Mouse (Mus musculus) intestine, embryonic 14.5 days (tissue): Measurements from ENCODE around the gene Fcgr4. TPM values are rescaled to one million over a fixed set of nuclear protein-coding genes. Genes with fewer than 3 reads are reported as not detected.

Experiments used
- ATAC-seq: fragments of 200-750 bp; cut with Nextera tagmentation; replicated peaks from 2 replicates; pipeline ENCODE4 v1.8.0; 2017; ENCODE audit warnings: low read depth, moderate number of reproducible peaks, moderate TSS enrichment, moderate library complexity; ENCODE audit not compliant: low FRiP score, low TSS enrichment
- DNase-seq: peaks from one replicate; pipeline ENCODE4 v3.0.0-alpha.2; 2018; ENCODE audit warnings: low spot score
- H3K27ac ChIP-seq: fragments of 300-500 bp; sonication (generic); 2 replicates; pipeline ENCODE4 v1.5.1; 2014; ENCODE audit warnings: low read depth, mild to moderate bottlenecking, control low read depth
- H3K27me3 ChIP-seq: fragments of 300-500 bp; sonication (generic); replicated peaks from 2 replicates; pipeline ENCODE4 v1.6.1; 2014; ENCODE audit warnings: low read length, control low read depth; ENCODE audit not compliant: control insufficient read depth, insufficient read depth
- H3K36me3 ChIP-seq: fragments of 300-500 bp; sonication (generic); 2 replicates; pipeline ENCODE4 v1.6.1; 2014; ENCODE audit warnings: low read length, control low read depth; ENCODE audit not compliant: control insufficient read depth, insufficient read depth
- H3K4me1 ChIP-seq: fragments of 300-500 bp; sonication (generic); replicated peaks from 2 replicates; pipeline ENCODE4 v1.6.1; 2014; ENCODE audit warnings: low read length, control low read depth, mixed read lengths; ENCODE audit not compliant: control insufficient read depth, insufficient read depth
- H3K4me2 ChIP-seq: fragments of 300-500 bp; sonication (generic); 2 replicates; pipeline ENCODE4 v1.6.1; 2014; ENCODE audit warnings: low read length
- H3K4me3 ChIP-seq: fragments of 300-500 bp; sonication (generic); 2 replicates; pipeline ENCODE4 v1.5.1; 2014; ENCODE audit warnings: low read depth, low read length, control low read depth, mixed read lengths
- H3K9ac ChIP-seq: fragments of 300-500 bp; sonication (generic); 2 replicates; pipeline ENCODE4 v1.6.1; 2014; ENCODE audit warnings: mild to moderate bottlenecking, low read length
- H3K9me3 ChIP-seq: fragments of 300-500 bp; sonication (generic); 2 replicates; pipeline ENCODE4 v1.6.1; 2016; ENCODE audit warnings: low read length, control low read depth; ENCODE audit not compliant: control insufficient read depth
- WGBS: fragments of 180-500 bp; shearing (Covaris S2); extraction: QIAGEN DNeasy Blood & Tissue Kit; methylation state at CpG from one replicate; pipeline ENCODE4 v1.1.7; 2014; 5-methylcytosine and 5-hydroxymethylcytosine counted together
- polyA plus RNA-seq: library from polyadenylated mRNA; unstranded; fragments of >200 nt; fragmentation: Nextera tagmentation; extraction: Ambion mirVana; gene quantifications from 2 replicates; pipeline ENCODE4 v1.2.1, GENCODE M21; 2014

The Fcgr4 gene
- polyA plus RNA-seq, 1 experiment from 2014 or later = 1.1 TPM

GRCm38 (mm10) chr1:171036550-171037324 lies 18.0 kb downstream of the Fcgr4 start:
- H3K36me3 ChIP-seq = no peaks in the 10 kb centered on the region
- peaks cover 13% of the 10 kb centered on the region; the same call in 1 of the 2 replicates for H3K4me1 ChIP-seq
- WGBS = 5% methylated on average over 22 of the region's 22 CpGs
- peak overlapping the region; percentile 40 for H3K4me3 ChIP-seq
- no peak overlapping the region for H3K9ac ChIP-seq
- ATAC-seq = peak; percentile 67; the same call in 1 of the 2 replicates
- DNase-seq = peak; percentile 86
- H3K4me2 ChIP-seq = peak overlapping the region; percentile 70
- H3K27ac ChIP-seq = no peak overlapping the region
- no peaks in the 10 kb centered on the region for H3K9me3 ChIP-seq
- peaks cover 19% of the 10 kb centered on the region for H3K27me3 ChIP-seq

- H3K4me3 ChIP-seq = peak overlapping the region; percentile 99
- H3K9me3 ChIP-seq = no peaks in the 10 kb centered on the region
- peak overlapping the region; percentile 67 for H3K4me2 ChIP-seq
- H3K27me3 ChIP-seq = peaks cover 8% of the 10 kb centered on the region
- peak; percentile 100 for DNase-seq
- ATAC-seq = peak; percentile 86
- under 1% methylated on average over 47 of the region's 47 CpGs for WGBS
- H3K9ac ChIP-seq = peak overlapping the region; percentile 66
- no peaks in the 10 kb centered on the region for H3K36me3 ChIP-seq
- H3K4me1 ChIP-seq = 0 out of 2 replicates have a peak, but pooled peaks cover 9% of the 10 kb centered on the region
- H3K27ac ChIP-seq = peak overlapping the region; percentile 85
These were observed 19.4 kb downstream of the Fcgr4 start for GRCm38 (mm10) chr1:171037861-171038721.

GRCm38 (mm10) chr1:171039135-171039534 lies 20.4 kb downstream of the Fcgr4 start:
- Histone ChIP-seq H3K9ac (no peak overlapping the region), H3K4me1 (0 out of 2 replicates have a peak, but pooled peaks cover 8% of the 10 kb centered on the region), H3K4me3 (no peak overlapping the region), H3K36me3 (no peaks in the 10 kb centered on the region), H3K27me3 (peaks cover 8% of the 10 kb centered on the region), H3K9me3 (no peaks in the 10 kb centered on the region), H3K27ac (no peak overlapping the region), H3K4me2 (peak overlapping the region; percentile 32; the same call in 1 of the 2 replicates)
- ATAC-seq (no peak), DNase-seq (no peak)
- WGBS = 76% methylated on average over 6 of the region's 6 CpGs

- no peak overlapping the region for H3K4me2 ChIP-seq
- no peaks in the 10 kb centered on the region for H3K36me3 ChIP-seq
- H3K9ac ChIP-seq = no peak overlapping the region
- H3K27ac ChIP-seq = no peak overlapping the region
- ATAC-seq = no peak
- DNase-seq = no peak
- WGBS = 78% methylated on average over 7 of the region's 7 CpGs
- H3K4me1 ChIP-seq = 0 out of 2 replicates have a peak, but pooled peaks cover 4% of the 10 kb centered on the region
- H3K27me3 ChIP-seq = peaks cover 7% of the 10 kb centered on the region; the same call in 1 of the 2 replicates
- H3K4me3 ChIP-seq = no peak overlapping the region
- no peaks in the 10 kb centered on the region for H3K9me3 ChIP-seq
These were observed 21.2 kb downstream of the Fcgr4 start for GRCm38 (mm10) chr1:171039880-171040279.

- Histone ChIP-seq H3K9me3 (no peaks in the 10 kb centered on the region), H3K27ac (no peak overlapping the region), H3K27me3 (no peaks in the 10 kb centered on the region), H3K36me3 (no peaks in the 10 kb centered on the region), H3K9ac (no peak overlapping the region), H3K4me1 (no peaks in the 10 kb centered on the region), H3K4me3 (peak overlapping the region; percentile 71), H3K4me2 (peak overlapping the region; percentile 56)
- DNase-seq = no peak
- 62% methylated on average over 3 of the region's 3 CpGs for whole genome bisulfite sequencing
- no peak for ATAC-seq
These were observed 25.0 kb downstream of the Fcgr4 start for GRCm38 (mm10) chr1:171043594-171044153.

GRCm38 (mm10) chr1:171044365-171045078 lies 25.8 kb downstream of the Fcgr4 start:
- no peaks in the 10 kb centered on the region for H3K4me1 ChIP-seq
- peak; percentile 93 for ATAC-seq
- no peaks in the 10 kb centered on the region for H3K27me3 ChIP-seq
- WGBS = under 1% methylated on average over 33 of the region's 33 CpGs
- H3K4me3 ChIP-seq = peak overlapping the region; percentile 71
- no peaks in the 10 kb centered on the region for H3K9me3 ChIP-seq
- peak overlapping the region; percentile 22 for H3K9ac ChIP-seq
- no peaks in the 10 kb centered on the region for H3K36me3 ChIP-seq
- DNase-seq = peak; percentile 97
- peak overlapping the region; percentile 56 for H3K4me2 ChIP-seq
- H3K27ac ChIP-seq = peak overlapping the region; percentile 77

GRCm38 (mm10) chr1:171045079-171045465 lies 26.4 kb downstream of the Fcgr4 start:
- H3K27me3 ChIP-seq = no peaks in the 10 kb centered on the region
- H3K27ac ChIP-seq = no peak overlapping the region
- H3K4me2 ChIP-seq = peak overlapping the region; percentile 56
- no peaks in the 10 kb centered on the region for H3K9me3 ChIP-seq
- peak; percentile 7; the same call in 1 of the 2 replicates for ATAC-seq
- no peaks in the 10 kb centered on the region for H3K4me1 ChIP-seq
- WGBS = 7% methylated on average over 14 of the region's 14 CpGs
- DNase-seq = no peak
- H3K4me3 ChIP-seq = peak overlapping the region; percentile 71
- peak overlapping the region; percentile 39; the same call in 1 of the 2 replicates for H3K9ac ChIP-seq
- no peaks in the 10 kb centered on the region for H3K36me3 ChIP-seq

GRCm38 (mm10) chr1:171046501-171046900 lies 27.8 kb downstream of the Fcgr4 start:
- DNase-seq (no peak), ATAC-seq (no peak)
- Histone ChIP-seq H3K36me3 (no peaks in the 10 kb centered on the region), H3K4me3 (no peak overlapping the region), H3K27ac (no peak overlapping the region), H3K9ac (no peak overlapping the region), H3K9me3 (no peaks in the 10 kb centered on the region), H3K4me1 (no peaks in the 10 kb centered on the region), H3K27me3 (no peaks in the 10 kb centered on the region), H3K4me2 (no peak overlapping the region)
- WGBS = 73% methylated on average over 3 of the region's 3 CpGs
